Mouse (Mus musculus) frontal cortex, postnatal 14 days (tissue): ENCODE data around the gene Ap4b1.
"Not testable (repeated sequence)": the region's sequence is repeated elsewhere in the genome, so short reads cannot be mapped to it uniquely, and the experiment has no call there.

ENCODE experiments used
- DNase-seq, 2 experiments: peaks; one replicate each; pipeline ENCODE4 v3.0.0; 2022; ENCODE audit warnings: low spot score in 2 of 2

The Ap4b1 gene

DNA sequence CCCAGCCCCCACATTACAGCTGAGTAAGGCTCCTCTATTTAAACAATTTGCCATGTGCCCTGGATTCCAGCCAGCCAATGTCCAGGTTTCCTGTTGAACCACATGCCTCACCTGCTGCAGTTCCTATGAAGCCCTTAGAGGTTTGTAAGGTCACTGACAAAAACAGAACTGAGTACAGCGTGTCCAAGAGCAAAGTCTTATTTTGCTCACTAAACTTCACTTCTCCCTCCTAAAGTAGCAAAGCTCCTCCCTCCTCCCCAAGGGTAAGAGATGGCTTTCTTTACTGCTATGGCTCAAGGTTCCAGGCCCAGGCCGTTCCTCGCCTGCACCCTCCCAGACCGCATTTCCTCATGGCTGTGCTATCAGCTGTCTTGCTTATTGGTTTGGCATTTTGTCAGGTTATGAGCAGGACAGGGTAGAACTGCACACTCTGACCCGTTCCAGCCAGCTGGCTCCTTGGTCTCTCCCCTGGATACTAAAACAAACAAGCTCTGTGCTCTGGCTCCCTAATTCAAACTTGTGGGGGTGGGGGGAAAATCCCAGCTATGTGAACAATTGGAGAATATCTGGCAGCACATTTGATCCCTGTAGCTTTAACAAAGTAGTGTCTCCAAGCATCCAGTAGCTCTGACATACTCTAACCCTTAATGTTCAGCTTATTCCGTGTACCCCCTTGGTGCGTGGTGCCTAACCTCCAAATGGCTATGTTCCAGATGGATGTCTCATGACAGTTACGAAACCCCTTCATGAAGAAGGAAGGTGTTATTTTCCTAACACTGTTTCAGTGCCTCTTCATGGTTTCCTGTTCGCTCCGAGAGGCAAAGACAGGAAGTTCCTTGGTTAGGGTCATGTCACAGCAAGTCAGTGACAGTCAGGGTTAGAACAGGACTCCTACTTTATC lies 7.4 kb upstream of the Ap4b1 start:
- peak; percentile 12 to 53 for DNase-seq

DNA sequence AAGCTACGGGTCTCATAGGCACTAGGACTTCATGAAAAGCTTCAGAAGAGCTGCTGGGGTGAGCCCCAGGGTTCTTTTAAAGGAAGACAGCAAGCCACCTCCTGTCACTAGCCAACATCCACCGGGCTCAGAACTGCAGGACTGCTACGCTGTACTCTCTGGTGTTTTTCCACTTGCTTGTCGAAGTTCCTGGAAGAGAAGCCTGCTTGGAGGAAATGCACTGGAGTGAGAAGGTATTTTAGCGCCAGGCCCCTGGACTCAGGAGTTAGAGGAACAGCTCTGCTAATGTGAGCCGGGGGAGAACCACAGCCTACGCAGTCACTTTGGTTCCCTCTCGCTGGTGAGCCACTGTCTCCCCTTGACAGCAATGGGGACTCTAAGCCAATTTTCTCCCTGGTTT lies 6.5 kb upstream of the Ap4b1 start:
- DNase-seq: no peak

DNA sequence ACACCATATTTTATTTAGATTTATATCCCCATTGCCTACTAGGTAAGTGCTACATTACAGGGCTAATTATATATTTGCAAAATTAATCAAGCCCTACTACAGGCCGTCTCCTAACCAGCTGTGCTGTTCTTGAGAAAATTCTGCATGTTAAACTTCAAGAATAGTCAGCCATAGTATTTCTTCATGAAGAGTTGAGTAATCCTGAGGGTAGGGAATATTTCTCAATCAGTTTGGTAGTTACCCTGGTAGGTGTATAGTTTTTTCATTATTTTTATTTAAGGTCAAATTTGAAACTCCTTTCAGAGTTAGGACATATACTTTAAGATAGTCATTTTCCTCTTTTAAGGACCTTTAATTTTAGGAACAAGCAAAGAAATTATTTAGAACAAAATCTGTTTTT lies 3.6 kb upstream of the Ap4b1 start:
- DNase-seq: no peak

DNA sequence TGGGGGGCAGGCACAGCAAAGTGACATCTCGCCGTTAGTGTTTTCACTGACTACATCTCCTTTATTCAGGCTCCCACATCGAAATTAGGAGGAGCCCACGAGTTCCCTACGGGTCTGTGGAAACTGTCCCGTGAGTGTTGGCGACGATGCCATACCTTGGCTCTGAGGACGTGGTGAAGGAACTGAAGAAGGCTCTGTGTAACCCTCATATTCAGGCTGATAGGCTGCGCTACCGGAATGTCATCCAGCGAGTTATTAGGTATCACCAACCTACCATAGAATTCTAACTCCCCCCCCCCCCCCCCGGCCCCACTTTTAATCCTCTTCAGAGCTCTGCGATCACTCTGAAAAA lies 455 bp downstream of the Ap4b1 start:
- no peak for DNase-seq

DNA sequence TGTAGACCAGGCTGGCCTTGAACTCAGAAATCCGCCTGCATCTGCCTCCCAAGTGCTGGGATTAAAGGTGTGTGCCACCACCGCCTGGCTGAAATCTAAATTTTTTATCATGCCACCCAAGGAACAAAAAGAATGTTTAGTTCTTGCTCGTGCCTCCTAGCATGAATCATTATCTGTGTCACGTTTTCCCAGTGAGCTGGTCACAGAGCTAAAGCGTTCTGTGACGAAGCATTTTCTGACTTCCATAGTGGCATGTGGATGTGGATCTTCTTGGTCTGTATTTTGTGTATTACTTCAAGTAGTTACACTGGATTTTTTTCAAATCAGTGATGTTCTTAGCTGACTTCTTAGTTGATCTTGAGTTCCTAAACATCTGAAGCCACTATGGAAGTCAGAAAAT lies 1.6 kb downstream of the Ap4b1 start:
- no peak for DNase-seq

DNA sequence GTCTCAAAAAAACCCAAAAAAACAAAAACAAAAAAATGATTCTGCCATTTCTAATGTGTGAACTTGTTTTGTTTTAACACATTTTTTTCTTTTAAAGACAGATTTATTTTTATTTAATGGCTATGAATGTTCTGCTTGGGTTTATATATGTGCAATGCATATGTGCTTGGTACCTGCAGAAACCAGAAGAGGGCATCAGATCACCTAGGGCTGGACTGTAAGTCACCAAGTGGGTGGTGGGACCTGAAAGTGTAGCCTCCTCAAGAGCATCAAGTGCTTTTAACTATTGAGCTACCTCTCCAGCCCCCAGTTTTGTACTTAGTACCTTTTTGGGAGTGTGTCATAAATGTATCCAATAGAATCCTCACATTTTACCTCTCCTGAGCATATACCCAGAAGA lies 18.2 kb downstream of the Ap4b1 start:
- DNase-seq: no peak

DNA sequence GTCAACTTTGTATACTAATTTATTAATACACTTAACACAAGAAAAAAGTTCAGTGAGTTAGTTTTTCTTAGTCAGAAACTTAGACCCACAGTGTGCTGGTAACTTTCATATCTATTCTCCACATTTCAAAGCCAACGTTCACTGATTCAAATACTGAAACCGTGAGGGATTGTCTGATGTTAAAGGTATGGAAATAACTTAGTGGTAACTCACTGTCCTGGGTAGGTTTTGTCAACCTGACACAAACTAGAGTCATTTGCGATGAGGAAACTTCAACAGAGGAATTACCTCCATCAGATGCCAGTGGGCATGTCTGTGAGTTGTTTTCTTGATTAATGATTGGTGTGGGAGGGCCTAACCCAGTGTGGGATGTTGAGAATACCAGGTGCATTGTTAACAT lies 19.7 kb downstream of the Ap4b1 start:
- DNase-seq: no peak

DNA sequence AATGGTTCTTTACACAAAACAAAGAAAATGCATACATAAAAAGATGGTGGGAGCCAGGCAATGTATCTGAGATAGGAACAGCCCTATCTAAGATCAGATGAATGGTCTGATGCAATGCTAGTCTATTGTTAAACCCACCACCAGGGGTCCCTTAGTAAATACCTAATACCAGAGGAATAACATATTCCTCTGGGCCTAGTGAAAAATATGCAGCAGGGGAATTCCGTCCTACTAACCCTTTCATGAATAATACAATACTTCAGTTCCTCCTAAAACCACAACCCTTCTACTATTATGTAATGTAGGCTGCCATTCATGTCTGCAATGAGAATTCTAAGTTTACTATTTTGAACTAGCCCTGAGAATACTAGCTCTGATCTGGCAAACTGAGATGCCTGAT lies 21.4 kb downstream of the Ap4b1 start:
- not testable (repeated sequence) for DNase-seq

DNA sequence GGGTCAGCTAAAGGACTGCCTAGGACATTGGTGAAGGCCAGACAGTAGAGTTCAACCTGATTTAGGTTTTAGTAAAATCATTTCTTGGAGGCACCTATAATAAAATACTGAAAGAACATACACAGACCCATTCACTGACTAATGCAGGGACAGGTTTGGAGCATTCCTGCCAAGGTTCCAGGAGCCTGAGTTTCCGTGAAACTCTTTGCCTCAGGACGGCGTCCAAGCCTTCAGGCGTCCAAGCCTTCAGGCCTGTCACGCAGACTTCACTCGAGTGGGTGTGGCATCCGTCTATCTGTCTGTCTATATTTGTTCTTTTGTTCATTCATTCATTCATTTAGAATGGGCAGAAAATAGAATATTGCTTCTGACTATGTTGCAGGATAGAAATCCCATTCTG lies 21.8 kb downstream of the Ap4b1 start:
- no peak for DNase-seq

DNA sequence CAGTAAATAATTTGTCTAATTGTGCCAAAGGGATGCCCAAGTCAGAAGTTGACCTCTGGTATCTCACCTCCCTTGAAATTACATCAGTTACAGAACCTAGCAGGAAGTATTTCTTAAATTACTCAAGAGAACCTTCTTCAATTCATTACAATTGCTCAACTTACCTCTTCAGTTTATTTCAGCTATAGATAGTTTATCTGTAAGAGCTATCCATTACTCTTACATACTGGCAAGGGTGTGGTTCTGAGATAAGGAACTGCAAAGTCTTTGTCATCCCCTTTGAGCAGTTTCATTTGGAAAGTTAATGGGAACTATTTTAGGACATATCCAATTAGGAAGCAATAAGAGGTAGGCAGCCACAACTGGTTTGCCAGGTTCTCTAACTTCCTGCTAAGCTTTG lies 23.1 kb downstream of the Ap4b1 start, which contains the start of gene Bcl2l15:
TSS of gene Bcl2l15 (plus strand) at position 176 of the 400 bp plus-strand sequence.
- DNase-seq: no peak

DNA sequence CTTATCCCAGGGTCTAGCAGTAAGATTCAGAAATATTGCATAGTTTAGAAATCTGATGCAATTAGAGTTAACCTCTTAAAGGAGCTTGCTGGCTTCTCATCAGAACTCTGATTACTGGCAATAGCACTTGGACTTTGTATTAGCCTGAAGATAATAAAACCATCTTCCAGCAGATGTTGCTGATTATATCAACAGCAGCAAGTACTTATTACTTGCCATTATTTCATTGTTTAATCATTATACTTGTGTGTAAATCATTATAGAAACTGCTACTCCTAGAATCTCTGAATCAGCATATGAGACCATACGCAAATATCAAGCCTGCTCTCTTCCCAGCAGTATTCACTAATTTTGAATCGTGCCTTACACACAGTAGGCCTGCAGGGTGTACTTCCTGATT lies 24.7 kb downstream of the Ap4b1 start:
- no peak for DNase-seq

DNA sequence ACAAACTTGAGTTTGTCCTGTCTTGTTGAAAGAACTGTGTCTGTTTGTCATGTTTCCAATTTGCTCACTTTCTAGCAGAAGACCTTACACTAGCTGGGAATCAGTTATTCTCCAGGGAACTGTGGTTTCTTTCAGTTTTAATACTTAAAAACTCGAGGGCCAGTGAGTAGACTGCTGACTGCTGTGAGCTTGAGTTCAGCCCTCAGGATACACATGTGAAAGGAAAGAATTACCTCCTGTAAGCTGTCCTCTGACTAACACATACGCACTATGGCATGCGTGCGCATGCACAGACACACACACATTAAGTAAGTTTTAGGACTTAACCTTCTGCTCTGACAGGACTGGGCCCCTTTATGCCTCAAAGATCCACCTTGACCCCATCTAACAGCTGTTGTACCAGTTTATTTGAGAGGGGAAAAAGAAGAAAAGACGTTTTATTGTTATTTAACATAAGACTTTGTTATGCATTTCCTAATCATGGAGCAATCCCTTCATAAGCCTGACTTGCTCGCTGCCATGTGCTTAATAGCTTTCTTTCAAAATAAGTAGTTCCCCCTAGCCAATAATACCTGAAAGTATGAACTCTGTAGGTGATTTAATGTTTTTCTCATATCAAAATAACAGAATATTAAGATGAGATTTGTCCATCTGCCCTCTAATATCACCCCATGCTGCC lies 26.1 kb downstream of the Ap4b1 start:
- no peak for DNase-seq

DNA sequence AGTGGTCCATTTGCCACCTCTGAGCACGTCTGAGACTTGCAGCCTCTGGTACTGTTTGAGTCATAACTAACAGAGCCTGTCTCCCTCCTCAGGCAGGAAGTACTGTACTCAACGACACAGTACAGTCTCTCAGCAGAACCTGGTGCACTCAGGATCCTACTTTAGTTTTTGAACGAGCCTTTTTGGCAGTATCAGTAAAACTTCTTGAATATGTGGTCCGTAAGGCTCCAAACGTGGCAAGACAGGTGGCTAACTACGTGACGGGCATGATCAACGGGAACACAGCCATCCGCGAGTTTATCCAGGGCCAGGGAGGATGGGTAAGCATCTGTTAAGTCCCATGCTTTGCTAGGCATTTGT lies 26.6 kb downstream of the Ap4b1 start:
- DNase-seq: no peak

DNA sequence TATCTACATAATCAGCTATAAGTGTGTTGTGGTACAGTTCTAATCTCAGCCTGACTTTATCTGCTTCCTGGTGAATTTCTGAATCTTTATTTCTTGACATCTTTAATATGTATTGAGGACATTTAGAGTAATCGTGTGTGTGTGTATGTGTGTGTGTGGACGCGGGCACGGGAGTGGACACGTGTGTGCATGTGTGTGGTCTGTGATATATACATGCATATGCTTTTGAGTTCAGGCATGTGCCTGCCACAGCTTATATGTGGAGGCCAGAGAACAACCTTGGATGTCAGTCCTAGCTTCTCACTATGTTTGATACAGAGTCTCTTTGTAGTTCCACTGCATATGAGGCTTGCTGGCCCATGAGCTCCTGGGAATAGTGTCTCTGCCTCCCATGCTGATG lies 27.1 kb downstream of the Ap4b1 start:
- no peak for DNase-seq

DNA sequence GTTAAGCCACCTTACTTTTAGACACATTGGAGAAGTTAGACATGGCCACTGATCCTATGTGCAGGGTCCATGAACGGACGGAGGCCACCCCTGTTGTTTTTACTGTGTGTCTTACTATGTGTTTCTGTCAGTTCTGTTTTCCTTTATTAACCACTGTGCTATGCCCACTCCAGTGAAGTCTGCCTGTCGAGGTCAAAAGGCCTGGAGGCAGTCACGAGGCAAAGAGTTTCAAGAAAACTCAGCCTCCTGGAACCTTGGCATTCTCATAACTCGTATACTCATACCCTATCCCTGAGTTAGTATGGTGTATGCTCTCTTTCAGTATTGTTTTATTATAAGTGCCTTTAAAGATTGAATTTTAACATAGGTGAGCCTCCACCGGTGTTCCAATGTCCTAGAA lies 30.4 kb downstream of the Ap4b1 start:
- no peak for DNase-seq

DNA sequence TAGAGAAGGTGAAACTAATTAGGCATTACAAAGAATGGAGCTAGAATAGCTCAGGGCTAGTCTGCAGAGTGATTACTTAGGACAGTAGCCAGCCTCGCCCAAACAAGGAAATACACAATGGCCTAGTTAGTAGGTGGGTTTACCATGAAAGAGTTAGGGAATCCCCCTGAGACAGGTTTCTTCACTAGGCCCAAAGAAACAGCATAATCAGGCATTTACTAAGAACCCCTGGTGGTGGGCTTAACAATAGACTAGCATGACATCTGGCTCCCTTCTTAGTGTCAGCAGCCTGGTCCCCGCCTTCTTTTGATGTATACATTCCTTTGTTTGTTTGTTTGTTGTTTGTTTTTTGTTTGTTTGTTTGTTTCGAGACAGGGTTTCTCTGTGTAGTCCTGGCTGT lies 30.9 kb downstream of the Ap4b1 start:
- DNase-seq: not testable (repeated sequence)

DNA sequence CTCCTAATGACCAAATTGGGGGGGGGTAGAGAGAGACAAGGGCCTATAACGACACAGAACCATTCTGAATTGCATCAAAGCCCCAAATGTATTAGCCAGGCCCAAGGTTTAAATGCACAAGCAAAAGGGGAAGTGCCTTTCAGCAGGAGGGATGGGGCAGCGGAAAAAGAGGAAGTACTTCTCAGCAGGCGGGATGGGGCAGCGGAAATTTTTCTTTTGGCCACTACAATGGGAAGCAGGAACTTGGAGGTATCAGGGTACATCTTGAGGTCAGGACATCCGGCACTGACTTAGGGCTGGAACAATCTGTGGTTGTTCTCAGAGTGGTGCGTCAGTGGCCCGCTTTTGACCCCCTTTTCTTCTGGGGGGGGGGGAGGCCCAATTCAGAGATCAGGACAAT lies 31.6 kb downstream of the Ap4b1 start:
- not testable (repeated sequence) for DNase-seq

DNA sequence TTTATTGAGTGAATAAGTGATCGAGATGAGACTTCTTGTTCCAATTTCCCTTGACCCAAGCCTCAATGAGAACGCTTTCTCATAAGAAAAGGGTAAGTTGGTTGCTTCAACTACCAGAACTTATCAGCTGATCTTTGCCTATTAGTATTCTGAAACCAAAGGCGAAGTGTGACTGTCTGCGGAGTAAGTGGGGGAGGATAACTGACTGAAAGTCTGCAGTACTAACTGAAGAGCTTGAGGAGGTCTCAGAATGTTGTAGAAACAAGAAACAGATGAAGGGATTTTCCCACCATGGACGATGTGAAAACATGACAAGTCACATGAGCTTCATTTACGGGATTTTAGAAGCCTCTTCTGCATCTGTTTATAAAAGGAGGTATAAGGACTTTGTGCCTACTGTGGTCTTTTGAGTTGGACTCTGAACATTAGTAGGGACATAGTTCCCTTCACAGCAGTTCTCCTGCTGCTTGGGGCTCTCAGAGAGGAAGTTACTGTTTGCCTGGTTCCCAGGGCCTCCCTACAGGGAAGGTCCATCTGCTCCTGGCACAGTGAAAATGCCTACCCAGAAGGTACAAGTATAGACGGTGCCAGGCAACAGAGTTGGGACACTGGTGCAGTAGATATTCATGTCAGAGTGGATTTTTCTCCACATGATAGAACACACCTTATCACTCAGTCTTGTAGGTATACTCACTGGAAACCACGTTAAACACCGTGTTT lies 41.5 kb downstream of the Ap4b1 start:
- DNase-seq: no peak

DNA sequence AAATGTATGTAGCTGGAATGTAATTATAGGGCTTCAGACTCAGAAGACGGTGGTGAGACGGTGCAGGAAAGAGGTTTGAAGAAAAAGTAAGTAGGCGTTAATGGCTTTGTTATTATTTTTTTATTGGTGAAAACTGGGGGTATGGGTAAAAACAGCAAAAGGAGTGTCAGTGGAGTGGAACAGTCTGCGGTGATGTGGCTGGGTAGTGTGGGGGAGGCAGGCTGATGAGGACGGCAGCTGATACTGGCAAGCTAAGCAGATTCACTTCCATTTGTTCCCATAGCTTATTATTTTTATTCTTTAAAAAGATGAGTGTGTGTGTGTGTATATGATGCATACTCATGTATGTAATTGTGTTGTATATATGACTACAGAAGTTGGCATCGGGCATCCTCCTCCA lies 42.2 kb downstream of the Ap4b1 start:
- DNase-seq: no peak

DNA sequence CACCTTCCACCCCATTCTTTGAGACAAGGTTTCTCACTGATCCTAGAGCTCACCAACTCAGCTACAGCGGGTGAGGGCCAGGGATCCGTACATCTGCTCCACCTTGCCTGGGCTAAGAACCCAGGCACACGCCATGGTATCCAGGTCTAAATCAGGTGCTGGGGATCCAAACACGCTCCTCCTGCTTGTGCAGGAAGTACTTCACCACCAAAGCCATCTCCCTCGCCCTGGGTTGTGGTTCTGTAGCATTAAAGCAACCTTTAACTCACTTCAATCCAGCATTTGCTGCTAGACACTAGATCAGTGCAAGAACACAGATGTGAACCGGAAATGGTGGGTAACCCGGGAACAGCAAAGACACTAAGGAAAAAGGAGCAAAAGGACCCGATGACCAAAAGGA lies 42.6 kb downstream of the Ap4b1 start:
- DNase-seq: no peak

DNA sequence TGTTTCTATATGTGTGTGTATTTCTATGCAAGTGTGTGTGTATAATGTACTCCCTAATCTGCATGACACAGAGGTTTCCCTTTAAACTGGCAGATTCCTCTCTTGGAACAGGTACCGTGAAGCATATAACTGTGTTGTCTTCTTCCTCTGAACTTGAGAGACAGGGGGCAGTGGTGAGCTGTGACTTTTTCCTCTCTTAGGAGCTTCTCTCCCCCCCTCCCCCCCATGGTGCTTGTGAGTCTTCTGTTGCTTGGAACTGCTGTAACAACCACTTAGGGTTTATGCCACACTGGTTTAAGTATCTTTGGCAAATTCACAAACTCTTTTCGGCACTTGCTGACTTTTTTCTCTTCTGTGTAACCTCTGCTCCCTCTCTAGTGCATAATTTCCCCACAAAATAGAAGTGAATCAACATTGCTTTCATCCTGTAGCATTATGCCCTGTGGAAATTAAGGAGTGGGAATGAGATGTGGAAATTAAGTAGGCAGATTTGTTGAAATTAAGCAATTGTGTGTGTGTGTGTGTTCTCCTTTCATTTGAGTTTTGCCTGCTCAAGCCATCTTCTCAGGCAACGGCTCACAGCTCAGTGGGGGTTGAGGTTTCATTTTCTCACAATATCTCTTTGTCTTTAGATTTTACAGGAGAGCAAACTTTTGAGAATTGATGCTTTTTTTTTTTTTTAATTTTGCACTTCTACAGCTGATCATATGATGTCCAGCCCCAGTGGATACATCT lies 43.4 kb downstream of the Ap4b1 start:
- peak in 1 of 2 experiments; percentile 16 for DNase-seq

DNA sequence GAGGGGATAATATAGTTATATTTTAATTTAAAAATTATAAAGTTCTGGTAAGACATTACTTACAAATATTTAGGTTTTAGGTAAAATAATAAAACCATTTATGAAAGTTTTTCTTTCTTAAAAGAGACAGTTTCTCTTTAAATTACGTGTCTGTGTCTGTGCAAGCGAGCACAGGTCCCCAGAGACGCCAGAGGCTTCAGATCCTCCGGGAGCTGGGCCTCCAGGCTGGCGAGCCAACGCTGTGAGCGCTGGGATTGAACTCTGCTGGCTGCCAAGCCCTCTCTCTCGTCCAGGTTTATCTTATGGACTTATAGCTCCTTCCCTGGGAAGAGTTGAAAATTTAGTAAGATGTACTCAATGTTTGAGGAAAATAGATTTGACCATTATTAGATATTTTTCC lies 44.5 kb downstream of the Ap4b1 start:
- no peak for DNase-seq
